Mouse (Mus musculus): ENCODE measurements around the gene Hoxb1.

DNA sequence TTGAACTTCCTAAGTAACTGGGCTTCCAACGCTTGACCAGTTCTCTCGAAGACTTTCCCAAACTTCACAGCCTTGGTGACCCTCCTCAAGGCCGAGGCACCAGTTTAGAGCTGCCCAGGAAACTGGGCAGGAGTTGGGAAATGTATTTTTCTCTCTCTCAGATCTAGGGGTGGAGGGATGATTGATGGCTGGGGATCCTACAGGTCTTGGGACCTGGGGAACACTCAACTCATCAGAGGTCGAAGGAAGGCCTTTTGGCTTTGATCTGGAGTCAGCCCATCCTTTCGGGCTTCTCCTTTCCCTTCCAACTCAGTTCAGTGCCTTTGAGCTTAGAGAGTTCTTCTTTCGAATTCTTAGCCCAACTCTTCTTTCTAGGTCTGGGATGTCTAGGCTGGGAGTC, 1.6 kb downstream of the Hoxb1 start:
- no peak for TF ChIP-seq CTCF (IDR thresholded peaks at IDR 0.05; ENCODE audit: extremely low read depth, insufficient read depth, insufficient read length, insufficient replicate concordance)
- TF ChIP-seq POLR2A (IDR thresholded peaks at IDR 0.05; ENCODE audit: low read depth, low read length), result no peak
